In the genomic region with DNA sequence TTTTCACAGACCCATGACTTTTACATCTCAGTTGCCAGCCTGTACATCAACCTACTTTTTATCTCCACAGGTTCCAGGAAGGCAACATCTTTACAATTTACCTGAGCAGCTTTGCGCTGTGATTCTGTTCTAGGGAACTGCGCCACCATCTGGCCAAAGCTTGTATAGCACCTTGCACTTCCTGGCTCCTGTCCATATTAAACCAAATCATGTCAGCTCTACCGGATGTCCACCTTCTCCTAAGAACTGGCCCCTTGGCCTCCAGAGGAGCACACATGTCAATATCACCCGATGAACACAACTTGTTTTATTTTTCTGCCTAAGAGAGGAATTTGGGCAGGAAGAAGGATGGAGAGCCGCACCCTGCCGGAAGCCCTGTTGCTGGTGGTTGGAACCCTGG, we compare ENCODE assay signal across 9 mouse cellular contexts. TPM values are rescaled to one million over a fixed set of nuclear protein-coding genes. Genes with fewer than 3 reads are reported as not detected.
DNase-seq lines count a peak whose midpoint lies in the region; TF ChIP-seq lines count a peak whose summit lies in the region.
"Had no signal": no experiment of that assay in that cellular context is flagged by ENCODE, and none has a peak within 500 bp of the region (broad histone marks: within the 10 kb centered on the region; RNA-seq: fewer than 3 reads in every experiment).

No protein-coding gene starts in this region.

- WGBS in lung, adult 2 months = 21% methylated on average over 6 of the region's 6 CpGs

- peak; percentile 99 for TF ChIP-seq CTCF in gastrocnemius, adult 2 months (IDR thresholded peaks at IDR 0.05)
- peak; percentile 87 for TF ChIP-seq CTCF in lung, adult 2 months (IDR thresholded peaks at IDR 0.05; ENCODE audit: insufficient read depth, low read length)

- no peak for TF ChIP-seq POLR2A in lung, adult 2 months (IDR thresholded peaks at IDR 0.05; ENCODE audit: borderline replicate concordance, extremely low read depth, low read depth, low read length)

- H3K4me3 ChIP-seq in gastrocnemius, adult 2 months = no peak overlapping the region
- H3K4me3 ChIP-seq in lung, adult 2 months (replicated peaks; ENCODE audit: extremely low read depth, low read depth, low read length) = no peak overlapping the region
- H3K4me3 ChIP-seq: myocyte had no signal

- H3K27ac ChIP-seq in gastrocnemius, adult 2 months = 0 out of 2 replicates have a peak overlapping the region, but pooled peaks have one; percentile 2

- peak; percentile 61 for DNase-seq in gastrocnemius, adult 2 months
- no peak for DNase-seq in gastrocnemius, postnatal 14 days
- DNase-seq in right cerebral cortex, adult 2 months (ENCODE audit: low spot score in 2 of 2) = peak; percentile 67 to 79
- DNase-seq in right cerebral cortex, postnatal 10 days (ENCODE audit: low spot score in 2 of 2) = no peak
- DNase-seq in c-Kit-negative CD71-positive TER-119-positive erythroid progenitor cells, embryonic 14.5 days (ENCODE audit: low read depth, low spot score) = peak; percentile 32
- DNase-seq in gastrocnemius, postnatal 10 days = peak; percentile 66
- DNase-seq in lung, adult 2 months = peak; percentile 71
- DNase-seq in spleen, postnatal 4 days (ENCODE audit: low spot score in 2 of 2) = peak; percentile 62 to 89

- H3K4me1 ChIP-seq in lung, adult 2 months (ENCODE audit: control insufficient read depth, insufficient read depth, low read length) = peaks cover 5% of the 10 kb centered on the region; the same call in 1 of the 2 replicates

- intact Hi-C loops in gastrocnemius, adult 2 months (cut with DNase I) = no loop called here
- intact Hi-C loops in gastrocnemius, postnatal 14 days (cut with DNase I; ENCODE audit: low total_unique reads) = no loop called here

RNA-seq across cellular contexts. Expression of a gene that starts 6.3 kb away (rescaled TPM):
- total RNA-seq in gastrocnemius, adult 2 months (2021) = 100 to 1,000 TPM; 111 to 161 TPM
- total RNA-seq in gastrocnemius, postnatal 14 days (2021) = 10 to 100 TPM; 96.8 to 97.0 TPM
- 10 to 100 TPM; 92.2 to 97.2 TPM for total RNA-seq in gastrocnemius, postnatal 10 days (2021)
- polyA plus RNA-seq in lung, adult 2 months (2012; rRNA removed) = 93.7 and 96.3 TPM in 2 replicates

RNA-seq across cellular contexts. Expression of a gene that starts 10.3 kb away (rescaled TPM):
- total RNA-seq in gastrocnemius, adult 2 months (2021) = 1 to 10 TPM; 2.6 to 3.9 TPM
- 1 to 10 TPM; 5.7 to 7.6 TPM for total RNA-seq in gastrocnemius, postnatal 14 days (2021)
- total RNA-seq in gastrocnemius, postnatal 10 days (2021) = 10 to 100 TPM in 1 of 2 experiments, 1 to 10 TPM in 1; 9.4 to 12.1 TPM
- 51.4 and 60.1 TPM in 2 replicates for polyA plus RNA-seq in lung, adult 2 months (2012; rRNA removed)

RNA-seq across cellular contexts. Expression of a gene that starts 27.8 kb away (rescaled TPM):
- total RNA-seq in gastrocnemius, adult 2 months (2021) = 10 to 100 TPM; 48.5 to 49.0 TPM
- 10 to 100 TPM; 49.4 to 51.9 TPM for total RNA-seq in gastrocnemius, postnatal 14 days (2021)
- 10 to 100 TPM; 63.1 to 68.1 TPM for total RNA-seq in gastrocnemius, postnatal 10 days (2021)
- 106 and 114 TPM in 2 replicates for polyA plus RNA-seq in lung, adult 2 months (2012; rRNA removed)

RNA-seq across cellular contexts. Expression of a gene that starts 34.6 kb away (rescaled TPM):
- total RNA-seq in gastrocnemius, adult 2 months (2021) = 10 to 100 TPM; 23.6 to 26.1 TPM
- total RNA-seq in gastrocnemius, postnatal 14 days (2021) = 10 to 100 TPM; 34.3 to 37.2 TPM
- total RNA-seq in gastrocnemius, postnatal 10 days (2021) = 10 to 100 TPM; 39.9 to 45.0 TPM
- polyA plus RNA-seq in lung, adult 2 months (2012; rRNA removed) = 20.4 and 26.9 TPM in 2 replicates

RNA-seq across cellular contexts. Expression of a gene that starts 36.7 kb away (rescaled TPM):
- 10 to 100 TPM; 12.3 to 12.7 TPM for total RNA-seq in gastrocnemius, adult 2 months (2021)
- total RNA-seq in gastrocnemius, postnatal 14 days (2021) = 10 to 100 TPM; 11.7 to 12.1 TPM
- 10 to 100 TPM; 11.8 to 16.4 TPM for total RNA-seq in gastrocnemius, postnatal 10 days (2021)
- polyA plus RNA-seq in lung, adult 2 months (2012; rRNA removed) = 102 and 105 TPM in 2 replicates

Comparison
In these comparisons a context has a peak if more than half of its experiments do, and no peak if none do; other contexts are left out.
1. DNase-seq: peak in gastrocnemius, adult 2 months (single experiment), right cerebral cortex, adult 2 months (2 of 2), c-Kit-negative CD71-positive TER-119-positive erythroid progenitor cells, embryonic 14.5 days (single experiment), gastrocnemius, postnatal 10 days (single experiment), lung, adult 2 months (single experiment) and spleen, postnatal 4 days (2 of 2); none in gastrocnemius, postnatal 14 days (single experiment) and right cerebral cortex, postnatal 10 days (0 of 2).